Mouse (Mus musculus) forebrain, embryonic 11.5 days (tissue): ENCODE data around the gene Dennd2c. TPM values are rescaled to one million over a fixed set of nuclear protein-coding genes. Genes with fewer than 3 reads are reported as not detected.

Experiments
- ATAC-seq: fragments of 200-750 bp; cut with Nextera tagmentation; replicated peaks from 2 replicates; pipeline ENCODE4 v1.8.0; 2017; ENCODE audit warnings: moderate TSS enrichment; ENCODE audit not compliant: low FRiP score
- DNase-seq: peaks from one replicate; pipeline ENCODE4 v3.0.0-alpha.2; 2017; ENCODE audit warnings: low spot score
- H3K27ac ChIP-seq: fragments of 300-500 bp; sonication (generic); 2 replicates; pipeline ENCODE4 v1.5.1; 2014; ENCODE audit warnings: low read depth, low read length
- H3K27me3 ChIP-seq: fragments of 300-500 bp; sonication (generic); 2 replicates; pipeline ENCODE4 v1.6.1; 2014; ENCODE audit warnings: mild to moderate bottlenecking, low read length, mixed read lengths; ENCODE audit not compliant: control insufficient read depth, insufficient read depth
- H3K36me3 ChIP-seq: fragments of 300-500 bp; sonication (generic); 2 replicates; pipeline ENCODE4 v1.6.1; 2014; ENCODE audit warnings: mild to moderate bottlenecking, low read length, moderate library complexity, mixed read lengths; ENCODE audit not compliant: control insufficient read depth, insufficient read depth
- H3K4me1 ChIP-seq: fragments of 300-500 bp; sonication (generic); replicated peaks from 2 replicates; pipeline ENCODE4 v1.6.1; 2014; ENCODE audit warnings: low read length, mixed read lengths; ENCODE audit not compliant: control insufficient read depth, insufficient read depth
- H3K4me2 ChIP-seq: fragments of 300-500 bp; sonication (generic); 2 replicates; pipeline ENCODE4 v1.6.1; 2014; ENCODE audit warnings: low read depth, mild to moderate bottlenecking, low read length, moderate library complexity, mixed read lengths; ENCODE audit not compliant: severe bottlenecking
- H3K4me3 ChIP-seq: fragments of 300-500 bp; sonication (generic); 2 replicates; pipeline ENCODE4 v1.5.1; 2014; ENCODE audit warnings: low read depth, low read length
- H3K9ac ChIP-seq: fragments of 300-500 bp; sonication (generic); 2 replicates; pipeline ENCODE4 v1.6.1; 2014; ENCODE audit warnings: low read length
- H3K9me3 ChIP-seq: fragments of 300-500 bp; sonication (generic); 2 replicates; pipeline ENCODE4 v1.6.1; 2016; ENCODE audit warnings: low read length, mixed read lengths; ENCODE audit not compliant: control insufficient read depth
- WGBS: fragments of 180-500 bp; shearing (Covaris S2); extraction: QIAGEN DNeasy Blood & Tissue Kit; methylation state at CpG from one replicate; pipeline ENCODE4 v1.1.7; 2014; 5-methylcytosine and 5-hydroxymethylcytosine counted together
- polyA plus RNA-seq: library from polyadenylated mRNA; unstranded; fragments of >200 nt; fragmentation: Nextera tagmentation; extraction: Ambion mirVana; gene quantifications from 2 replicates; pipeline ENCODE4 v1.2.1, GENCODE M21; 2014

Dennd2c gene
- polyA plus RNA-seq, 1 experiment from 2014 or later: 2.7 TPM

GRCm38 (mm10) chr3:103100735-103101134, 1.7 kb upstream of the Dennd2c start:
- ATAC-seq (no peak), DNase-seq (no peak)
- Histone ChIP-seq H3K9me3 (no peaks in the 10 kb centered on the region), H3K9ac (no peak overlapping the region), H3K4me1 (peaks cover 2% of the 10 kb centered on the region; the same call in 1 of the 2 replicates), H3K4me2 (no peak overlapping the region), H3K27me3 (peaks cover 10% of the 10 kb centered on the region; the same call in 1 of the 2 replicates), H3K4me3 (no peak overlapping the region), H3K27ac (no peak overlapping the region), H3K36me3 (no peaks in the 10 kb centered on the region)
- 61% methylated on average over 2 of the region's 2 CpGs for WGBS

GRCm38 (mm10) chr3:103101194-103101593, 1.2 kb upstream of the Dennd2c start:
- ATAC-seq (no peak), DNase-seq (no peak)
- H3K4me2 ChIP-seq: no peak overlapping the region
- H3K9ac ChIP-seq: no peak overlapping the region
- no peaks in the 10 kb centered on the region for H3K9me3 ChIP-seq
- no peak overlapping the region for H3K4me3 ChIP-seq
- 64% methylated on average over 5 of the region's 5 CpGs for WGBS
- no peaks in the 10 kb centered on the region for H3K36me3 ChIP-seq
- no peak overlapping the region for H3K27ac ChIP-seq
- H3K27me3 ChIP-seq: peaks cover 10% of the 10 kb centered on the region; the same call in 1 of the 2 replicates
- H3K4me1 ChIP-seq: peaks cover 2% of the 10 kb centered on the region; the same call in 1 of the 2 replicates

GRCm38 (mm10) chr3:103101909-103102308, 495 bp upstream of the Dennd2c start:
- Histone ChIP-seq H3K27me3 (peaks cover 10% of the 10 kb centered on the region; the same call in 1 of the 2 replicates), H3K36me3 (no peaks in the 10 kb centered on the region), H3K4me1 (peaks cover 2% of the 10 kb centered on the region; the same call in 1 of the 2 replicates), H3K9ac (peak overlapping the region; percentile 62; the same call in 1 of the 2 replicates), H3K4me3 (peak overlapping the region; percentile 53), H3K4me2 (peak overlapping the region; percentile 94), H3K27ac (no peak overlapping the region), H3K9me3 (no peaks in the 10 kb centered on the region)
- 3% methylated on average over 14 of the region's 14 CpGs for WGBS
- ATAC-seq (no peak; the same call in 1 of the 2 replicates), DNase-seq (no peak)

- no peak overlapping the region for H3K27ac ChIP-seq
- H3K4me3 ChIP-seq: no peak overlapping the region
- H3K27me3 ChIP-seq: peaks cover 5% of the 10 kb centered on the region; the same call in 1 of the 2 replicates
- ATAC-seq (no peak), DNase-seq (no peak)
- no peak overlapping the region for H3K9ac ChIP-seq
- H3K36me3 ChIP-seq: no peaks in the 10 kb centered on the region
- H3K4me1 ChIP-seq: no peaks in the 10 kb centered on the region; the same call in 1 of the 2 replicates
- no peaks in the 10 kb centered on the region for H3K9me3 ChIP-seq
- 82% methylated on average over 7 of the region's 7 CpGs for WGBS
- no peak overlapping the region for H3K4me2 ChIP-seq
Measured at GRCm38 (mm10) chr3:103107565-103108240, 5.3 kb downstream of the Dennd2c start.

GRCm38 (mm10) chr3:103112216-103112615, 9.8 kb downstream of the Dennd2c start:
- H3K4me3 ChIP-seq: no peak overlapping the region
- H3K9ac ChIP-seq: no peak overlapping the region
- no peaks in the 10 kb centered on the region for H3K4me1 ChIP-seq
- ATAC-seq (no peak), DNase-seq (no peak)
- no peaks in the 10 kb centered on the region for H3K27me3 ChIP-seq
- WGBS: 81% methylated on average over 5 of the region's 5 CpGs
- no peak overlapping the region for H3K4me2 ChIP-seq
- no peaks in the 10 kb centered on the region for H3K9me3 ChIP-seq
- H3K27ac ChIP-seq: no peak overlapping the region
- H3K36me3 ChIP-seq: no peaks in the 10 kb centered on the region

- H3K9me3 ChIP-seq: no peaks in the 10 kb centered on the region
- no peak overlapping the region for H3K27ac ChIP-seq
- no peak overlapping the region for H3K9ac ChIP-seq
- WGBS: 78% methylated on average over 3 of the region's 3 CpGs
- H3K36me3 ChIP-seq: no peaks in the 10 kb centered on the region
- ATAC-seq (no peak), DNase-seq (no peak)
- no peak overlapping the region for H3K4me3 ChIP-seq
- peaks cover 3% of the 10 kb centered on the region; the same call in 1 of the 2 replicates for H3K4me1 ChIP-seq
- H3K4me2 ChIP-seq: no peak overlapping the region
- no peaks in the 10 kb centered on the region for H3K27me3 ChIP-seq
Measured at GRCm38 (mm10) chr3:103123636-103124035, 21.2 kb downstream of the Dennd2c start.

GRCm38 (mm10) chr3:103126138-103126537, 23.7 kb downstream of the Dennd2c start:
- DNase-seq: no peak
- Histone ChIP-seq H3K9me3 (no peaks in the 10 kb centered on the region), H3K9ac (no peak overlapping the region), H3K36me3 (no peaks in the 10 kb centered on the region), H3K4me1 (peaks cover 3% of the 10 kb centered on the region; the same call in 1 of the 2 replicates), H3K4me2 (no peak overlapping the region), H3K27me3 (no peaks in the 10 kb centered on the region), H3K27ac (no peak overlapping the region), H3K4me3 (no peak overlapping the region)
- ATAC-seq: no peak
- WGBS: 92% methylated on average over 3 of the region's 3 CpGs

GRCm38 (mm10) chr3:103127177-103127576, 24.8 kb downstream of the Dennd2c start:
- no peaks in the 10 kb centered on the region for H3K9me3 ChIP-seq
- H3K36me3 ChIP-seq: no peaks in the 10 kb centered on the region
- peaks cover 3% of the 10 kb centered on the region; the same call in 1 of the 2 replicates for H3K4me1 ChIP-seq
- ATAC-seq (no peak), DNase-seq (no peak)
- H3K4me2 ChIP-seq: no peak overlapping the region
- no peak overlapping the region for H3K27ac ChIP-seq
- no peak overlapping the region for H3K4me3 ChIP-seq
- no peaks in the 10 kb centered on the region for H3K27me3 ChIP-seq
- H3K9ac ChIP-seq: no peak overlapping the region
- WGBS: 30% methylated on average over 2 of the region's 2 CpGs

- Histone ChIP-seq H3K4me2 (no peak overlapping the region), H3K4me1 (peaks cover 3% of the 10 kb centered on the region; the same call in 1 of the 2 replicates), H3K36me3 (no peaks in the 10 kb centered on the region), H3K9me3 (no peaks in the 10 kb centered on the region), H3K4me3 (no peak overlapping the region), H3K9ac (no peak overlapping the region), H3K27ac (no peak overlapping the region), H3K27me3 (no peaks in the 10 kb centered on the region)
- WGBS: 77% methylated on average over 5 of the region's 5 CpGs
- DNase-seq (no peak), ATAC-seq (no peak)
Measured at GRCm38 (mm10) chr3:103127721-103128120, 25.3 kb downstream of the Dennd2c start.
